Mouse (Mus musculus) cerebellum, adult 2 months (tissue): ENCODE results near the gene Phkb.

Experiments
- CTCF ChIP-seq: fragments of 200-500 bp; IDR thresholded peaks from 2 replicates; pipeline ENCODE4 v1.5.1; 2011; ENCODE audit warnings: low read depth, mild to moderate bottlenecking, control low read depth, low read length, moderate library complexity, borderline replicate concordance; ENCODE audit not compliant: insufficient read depth
- POLR2A ChIP-seq: fragments of 200-500 bp; IDR thresholded peaks from 2 replicates; pipeline ENCODE4 v1.6.1; 2011; ENCODE audit warnings: low read length, control low read depth, borderline replicate concordance; ENCODE audit not compliant: insufficient read depth

GRCm38 (mm10) chr8:85977588-85978077 lies 136.9 kb downstream of the Phkb start:
- no peak for TF ChIP-seq POLR2A
- no peak for TF ChIP-seq CTCF
